Mouse (Mus musculus) thymus, postnatal 4 days (tissue): ENCODE measurements at regions not wholly inside any gene's neighbourhood (a gene's known extent, or its start where the extent isn't known, plus 50 kb on each side); places are given as distances from the start of the nearest gene placed in this dataset.
"Not testable (repeated sequence)": the region's sequence is repeated elsewhere in the genome, so short reads cannot be mapped to it uniquely, and the experiment has no call there.

Source experiments
- DNase-seq: peaks from one replicate; pipeline ENCODE4 v3.0.0; 2021

DNA sequence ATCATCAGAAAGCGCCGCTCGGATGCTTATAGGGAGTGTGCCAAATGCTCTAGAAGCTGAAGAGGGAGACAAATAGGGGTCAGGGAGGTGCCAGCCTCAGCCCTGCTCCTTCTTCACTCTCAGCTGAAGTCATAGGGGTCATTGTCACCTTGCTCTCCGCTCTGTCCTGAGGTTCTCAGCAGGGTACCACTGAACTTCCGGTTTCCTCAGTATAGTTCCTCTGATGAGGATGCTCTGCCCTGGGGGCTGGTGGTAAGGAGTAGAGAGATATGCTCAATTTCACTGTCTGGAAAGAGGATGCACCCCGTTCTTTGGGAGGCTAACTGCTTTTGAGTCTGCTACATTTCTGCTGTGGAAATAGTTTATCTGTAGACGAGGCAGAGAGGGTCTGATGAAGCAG, 211.4 kb downstream of the Zfp619 start:
- no peak for DNase-seq

DNA sequence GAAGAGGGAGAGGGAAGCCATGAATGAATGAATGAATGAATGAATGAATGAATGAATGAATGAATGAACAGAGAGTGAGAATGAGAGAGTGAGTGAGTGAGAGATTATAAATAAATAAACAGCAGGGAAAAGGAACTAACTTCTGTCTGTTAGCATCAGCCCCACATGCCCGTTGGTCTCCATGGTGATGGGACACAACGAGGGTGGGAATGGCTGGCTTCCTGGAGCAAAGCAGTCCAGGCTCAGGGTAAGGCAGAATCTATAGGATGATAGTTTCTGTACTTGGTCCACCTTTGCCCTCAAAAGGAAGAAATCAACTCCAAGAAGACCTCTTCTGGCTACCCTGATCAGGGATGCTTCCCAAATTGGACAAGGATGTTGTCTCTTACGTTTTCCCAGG, 212.2 kb downstream of the Zfp619 start:
- DNase-seq: no peak

DNA sequence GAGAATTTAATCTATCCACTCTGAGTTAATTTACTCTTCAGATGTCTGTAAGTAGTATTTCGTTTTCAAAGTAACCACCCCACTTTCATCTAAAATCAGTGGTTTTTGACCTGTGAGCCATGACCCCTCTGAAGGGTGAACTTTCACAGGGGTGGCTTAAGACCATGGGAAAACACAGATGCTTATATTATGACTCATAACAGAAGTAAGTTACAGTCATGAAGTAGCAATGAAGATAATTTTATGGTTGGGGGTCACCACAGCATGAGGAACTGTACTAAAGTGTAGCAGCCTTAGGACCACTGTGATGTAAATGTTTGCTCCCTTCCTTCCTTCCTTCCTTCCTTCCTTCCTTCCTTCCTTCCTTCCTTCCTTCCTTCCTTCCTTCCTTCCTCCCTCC, 215.2 kb downstream of the Zfp619 start:
- no peak for DNase-seq

DNA sequence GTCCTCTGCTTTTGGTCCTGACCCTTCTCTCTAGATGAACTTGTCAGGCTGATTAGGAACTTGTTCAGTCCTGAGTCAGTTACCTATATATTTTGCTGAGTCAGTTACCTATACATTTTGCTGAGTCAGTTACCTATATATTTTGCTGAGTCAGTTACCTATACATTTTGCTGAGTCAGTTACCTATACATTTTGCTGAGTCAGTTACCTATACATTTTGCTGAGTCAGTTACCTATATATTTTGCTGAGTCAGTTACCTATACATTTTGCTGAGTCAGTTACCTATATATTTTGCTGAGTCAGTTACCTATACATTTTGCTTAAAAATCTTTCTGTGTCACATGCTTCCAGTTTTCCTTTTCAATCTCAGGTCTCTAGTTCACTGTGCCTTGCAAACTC, 230.8 kb downstream of the Zfp619 start:
- not testable (repeated sequence) for DNase-seq

DNA sequence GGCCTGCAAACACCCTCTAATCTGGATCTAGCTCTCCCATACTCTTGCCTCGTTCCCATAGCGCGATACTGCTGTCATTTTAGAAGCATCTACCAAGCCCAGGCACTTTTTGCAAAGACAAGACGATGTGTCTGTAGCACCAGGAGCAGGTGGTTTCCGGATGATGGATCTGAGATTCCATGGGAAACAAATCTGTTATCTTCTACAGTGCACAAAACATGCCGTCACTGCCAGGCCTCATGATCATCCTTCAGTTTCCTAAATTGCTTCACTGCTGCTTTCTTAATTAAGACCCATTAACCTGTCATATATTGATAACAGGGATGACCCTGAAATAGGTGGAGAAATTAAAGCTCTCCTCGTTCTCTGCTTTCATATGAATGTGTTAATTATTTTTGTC, 232.9 kb downstream of the Zfp619 start:
- no peak for DNase-seq

DNA sequence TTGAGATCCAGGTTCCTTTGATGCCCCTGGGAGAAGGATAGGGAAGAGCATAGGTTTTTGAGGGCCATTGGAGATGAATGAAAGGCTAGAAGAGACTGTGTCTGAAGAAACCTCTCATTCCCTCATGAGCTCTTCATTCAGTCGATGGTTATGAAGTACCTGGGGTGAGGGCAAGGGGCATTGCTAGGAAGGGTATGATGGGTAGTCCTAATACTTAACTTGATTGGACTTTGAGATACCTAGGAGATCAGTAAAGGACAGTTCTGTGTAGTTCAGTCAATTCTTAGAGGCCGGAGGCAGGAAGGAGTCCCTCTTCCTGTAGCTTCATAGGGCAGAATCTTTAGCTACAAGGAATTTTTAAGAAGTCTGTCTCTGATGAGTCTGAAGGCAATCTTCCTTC, 246.8 kb downstream of the Zfp619 start:
- DNase-seq: no peak

DNA sequence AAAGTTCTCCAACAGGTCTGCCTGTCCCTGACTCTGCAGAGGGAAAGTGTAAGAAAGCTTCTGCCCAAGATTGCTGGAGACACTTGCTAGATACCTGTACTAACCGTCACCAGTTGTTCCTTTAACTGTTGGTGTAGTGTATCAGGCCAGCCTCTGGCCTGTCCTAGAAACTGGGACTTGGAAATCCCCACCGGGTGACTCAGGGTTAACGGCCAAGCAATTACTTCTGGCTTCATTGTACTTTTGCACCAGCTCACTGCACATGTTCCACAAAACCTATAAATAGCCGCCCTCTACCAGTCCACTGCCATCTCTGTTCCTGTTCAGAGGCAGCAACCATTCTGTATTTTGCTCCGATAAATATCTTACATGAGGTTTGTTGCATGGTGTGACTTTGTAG, 247.5 kb downstream of the Zfp619 start:
- DNase-seq: no peak

DNA sequence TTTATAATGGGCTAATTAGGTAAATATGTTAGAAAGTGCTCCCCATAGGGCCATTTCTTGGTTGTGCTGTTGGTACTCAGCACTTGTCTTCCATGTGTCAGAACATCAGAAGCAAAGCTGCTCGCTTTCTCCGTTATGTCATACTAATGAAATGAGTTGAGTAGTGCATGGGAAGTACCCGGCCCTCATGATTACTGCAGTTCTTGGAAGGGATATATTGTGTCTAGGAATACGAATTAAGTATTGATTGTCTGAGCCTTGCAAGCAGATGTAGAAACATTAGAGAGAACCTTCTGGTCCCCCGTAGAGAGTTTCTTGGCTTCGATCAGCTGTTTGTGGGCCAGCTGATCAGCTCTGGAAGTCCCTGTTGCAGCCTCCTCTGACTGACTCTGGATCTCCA, 255.7 kb downstream of the Zfp619 start:
- DNase-seq: no peak

DNA sequence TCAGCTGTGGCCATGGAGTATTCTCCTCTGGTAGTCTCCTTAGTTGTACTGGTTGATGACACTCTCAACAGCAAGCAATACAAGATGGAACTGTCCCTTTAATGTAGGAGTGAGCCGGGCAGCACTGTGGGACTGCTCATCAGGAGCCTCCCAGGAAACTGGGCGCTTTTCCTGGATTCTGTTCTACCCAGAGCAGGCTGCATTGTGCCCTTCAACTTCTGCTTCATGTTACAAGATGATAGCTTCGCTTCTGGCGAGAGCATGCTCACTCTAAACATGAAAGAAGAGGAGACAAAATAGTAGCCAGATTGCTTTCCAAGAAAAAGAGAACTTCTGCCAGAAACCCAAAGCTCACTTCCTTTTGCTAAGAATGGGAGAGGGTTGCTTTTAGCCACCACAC, 271.8 kb downstream of the Zfp619 start:
- no peak for DNase-seq

DNA sequence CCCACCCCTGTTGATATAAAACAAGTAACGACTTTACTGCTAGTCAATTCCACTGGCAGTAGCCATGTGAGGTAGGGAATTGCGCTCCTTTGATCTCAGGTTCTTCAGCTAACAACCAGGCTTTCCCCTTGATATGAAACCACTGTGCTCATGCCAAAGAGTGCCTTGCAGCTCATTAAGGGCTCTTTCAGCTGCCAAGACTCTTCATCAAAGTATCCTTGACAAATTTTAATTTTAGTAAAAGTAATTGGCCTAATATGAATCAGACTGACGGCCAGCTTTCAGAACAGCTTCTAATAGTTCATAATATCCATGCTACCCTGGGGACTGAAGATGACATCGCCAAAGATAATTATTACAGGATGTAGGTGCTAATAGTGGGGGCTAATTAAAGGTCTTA, 272.3 kb downstream of the Zfp619 start:
- DNase-seq: no peak

DNA sequence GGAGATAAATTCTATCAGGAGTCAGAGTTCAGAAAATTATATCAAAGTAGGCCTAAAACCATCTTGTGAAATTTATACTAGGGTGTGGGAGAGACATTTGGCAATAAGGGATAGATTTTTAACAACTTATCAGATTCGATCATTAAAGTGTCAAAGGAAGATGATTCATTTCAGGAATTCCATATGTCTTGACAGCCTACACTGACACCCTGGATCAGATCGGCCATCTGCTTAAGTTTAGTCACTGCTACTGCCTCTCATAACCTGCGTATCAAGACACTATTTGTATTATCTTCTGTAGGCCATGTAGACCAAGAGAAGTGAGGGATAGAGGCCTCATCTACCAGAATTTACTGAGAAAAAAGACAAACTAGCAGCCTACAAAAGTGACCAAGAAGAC, 277.2 kb downstream of the Zfp619 start:
- no peak for DNase-seq

DNA sequence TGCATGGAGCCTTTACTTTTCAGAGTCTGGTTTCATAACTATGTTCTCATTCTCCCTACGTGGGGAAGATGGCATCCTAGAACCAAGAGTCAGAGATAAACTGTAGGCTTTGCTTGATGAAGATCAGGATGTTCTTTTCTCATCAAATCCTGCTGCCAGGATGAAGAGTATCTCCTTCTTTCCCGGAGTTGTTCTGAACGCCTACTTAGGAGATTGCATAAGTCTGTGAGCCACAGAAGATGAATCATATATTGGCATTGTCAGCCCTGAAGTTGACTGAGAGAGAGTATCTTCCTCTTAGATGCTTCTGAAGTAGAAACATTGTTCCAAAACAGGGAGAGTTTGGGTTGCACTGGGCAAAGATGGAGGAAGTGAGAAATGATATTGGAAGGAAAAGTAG, 286.7 kb downstream of the Zfp619 start:
- DNase-seq: no peak

DNA sequence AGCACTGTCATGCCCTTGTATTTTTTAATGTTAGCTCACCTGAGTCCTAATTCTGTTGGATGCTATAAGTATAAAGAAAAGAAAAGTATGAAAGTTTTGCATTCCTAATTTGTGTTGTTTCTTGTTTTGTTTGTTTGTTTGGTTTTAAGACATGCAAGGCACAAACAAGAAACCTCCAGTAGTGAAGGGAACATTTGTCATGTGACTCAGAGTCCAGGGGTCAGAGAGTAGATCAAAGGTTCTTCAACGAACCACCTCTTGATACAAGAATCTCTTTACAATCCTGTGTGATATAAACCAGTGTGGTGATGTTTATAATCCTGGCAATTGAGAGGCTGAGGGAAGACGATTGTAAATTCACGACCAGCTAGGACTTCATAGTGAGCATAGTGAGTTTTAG, 300.5 kb downstream of the Zfp619 start:
- no peak for DNase-seq

DNA sequence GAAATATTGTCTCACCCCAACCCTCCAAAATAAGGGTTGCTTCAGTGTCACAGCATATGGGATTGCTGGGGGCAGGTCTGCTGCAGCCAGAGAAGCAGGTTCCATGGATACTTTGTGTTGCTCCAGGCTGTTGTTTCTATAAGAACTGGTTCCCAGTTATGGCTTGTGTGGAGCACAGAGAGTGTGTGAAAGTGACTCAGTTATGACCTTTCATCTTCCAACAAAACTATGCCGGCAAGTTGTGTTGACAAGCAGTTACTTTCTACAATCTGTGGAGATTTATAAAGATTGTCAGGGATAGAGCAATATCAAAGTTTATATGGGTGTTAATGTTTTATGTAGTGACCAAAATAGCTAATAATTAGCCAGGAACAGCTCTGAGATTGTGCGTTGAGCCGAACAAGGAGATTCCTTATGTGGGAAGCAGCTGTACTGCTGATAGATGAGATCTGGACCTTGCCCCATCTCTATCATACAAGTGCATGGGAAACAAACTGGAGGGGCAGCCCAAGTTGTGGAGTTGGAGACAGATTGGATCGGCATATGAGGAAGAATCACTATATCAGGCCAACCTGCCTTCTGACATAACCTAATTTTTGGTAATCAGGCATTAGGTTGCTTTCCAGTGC, 305.1 kb downstream of the Zfp619 start:
- no peak for DNase-seq

DNA sequence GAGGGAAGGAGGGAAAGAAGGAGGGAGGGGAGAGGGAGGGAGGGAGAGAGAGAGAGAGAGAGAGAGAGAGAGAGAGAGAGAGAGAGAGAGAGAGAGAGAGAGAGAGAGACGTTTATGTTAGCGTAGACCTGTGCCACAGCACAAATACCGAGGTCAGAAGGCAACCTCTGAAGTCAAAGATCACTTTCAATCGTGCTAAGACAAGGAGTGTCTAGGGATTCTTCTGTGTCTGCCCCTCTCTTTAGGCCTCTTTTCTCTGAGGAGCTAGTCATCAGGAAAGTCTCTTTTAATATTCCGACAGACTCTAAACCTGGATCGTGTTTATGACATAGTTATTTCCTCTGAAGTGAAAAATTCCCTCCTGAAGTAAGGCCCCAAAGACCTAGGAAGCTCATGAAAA, 310.8 kb downstream of the Zfp619 start:
- DNase-seq: no peak

DNA sequence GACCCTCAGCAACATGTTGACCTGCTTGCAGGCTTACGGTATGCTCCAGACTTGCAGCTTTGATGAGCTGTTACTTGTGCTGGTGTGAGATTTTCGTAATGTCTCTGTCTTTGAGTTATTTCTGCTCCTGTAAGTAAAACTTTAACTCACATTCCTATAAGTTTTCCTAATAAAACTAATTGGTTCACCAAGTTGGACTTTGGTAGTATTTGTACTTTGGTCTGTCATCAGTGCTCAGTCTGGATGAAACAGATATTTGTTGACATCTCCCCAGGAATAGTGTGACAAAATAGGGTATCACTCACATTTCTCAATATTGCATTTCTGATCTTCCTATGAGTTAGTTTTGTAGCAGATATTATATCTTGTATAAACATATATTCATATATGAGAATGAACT, 313.3 kb downstream of the Zfp619 start:
- no peak for DNase-seq

DNA sequence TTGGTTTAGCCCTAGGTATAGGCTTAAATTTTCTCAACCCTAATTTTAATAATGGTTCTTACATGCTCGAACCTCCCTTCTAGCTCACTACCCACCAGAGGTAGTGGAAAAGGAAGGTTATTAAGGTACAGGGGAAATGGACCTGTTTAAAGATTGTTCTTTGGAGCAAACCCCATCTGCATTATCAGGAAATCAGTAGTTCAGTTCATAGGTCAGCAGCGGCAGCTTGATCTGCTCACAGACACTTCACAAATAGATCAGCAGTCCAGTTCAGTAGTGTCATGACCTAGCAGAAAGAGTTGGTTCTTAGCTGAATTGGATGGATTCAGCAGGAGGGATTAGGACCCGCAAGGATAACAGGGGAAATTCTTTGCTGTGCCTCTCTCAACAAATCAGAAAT, 324.4 kb downstream of the Zfp619 start:
- no peak for DNase-seq

DNA sequence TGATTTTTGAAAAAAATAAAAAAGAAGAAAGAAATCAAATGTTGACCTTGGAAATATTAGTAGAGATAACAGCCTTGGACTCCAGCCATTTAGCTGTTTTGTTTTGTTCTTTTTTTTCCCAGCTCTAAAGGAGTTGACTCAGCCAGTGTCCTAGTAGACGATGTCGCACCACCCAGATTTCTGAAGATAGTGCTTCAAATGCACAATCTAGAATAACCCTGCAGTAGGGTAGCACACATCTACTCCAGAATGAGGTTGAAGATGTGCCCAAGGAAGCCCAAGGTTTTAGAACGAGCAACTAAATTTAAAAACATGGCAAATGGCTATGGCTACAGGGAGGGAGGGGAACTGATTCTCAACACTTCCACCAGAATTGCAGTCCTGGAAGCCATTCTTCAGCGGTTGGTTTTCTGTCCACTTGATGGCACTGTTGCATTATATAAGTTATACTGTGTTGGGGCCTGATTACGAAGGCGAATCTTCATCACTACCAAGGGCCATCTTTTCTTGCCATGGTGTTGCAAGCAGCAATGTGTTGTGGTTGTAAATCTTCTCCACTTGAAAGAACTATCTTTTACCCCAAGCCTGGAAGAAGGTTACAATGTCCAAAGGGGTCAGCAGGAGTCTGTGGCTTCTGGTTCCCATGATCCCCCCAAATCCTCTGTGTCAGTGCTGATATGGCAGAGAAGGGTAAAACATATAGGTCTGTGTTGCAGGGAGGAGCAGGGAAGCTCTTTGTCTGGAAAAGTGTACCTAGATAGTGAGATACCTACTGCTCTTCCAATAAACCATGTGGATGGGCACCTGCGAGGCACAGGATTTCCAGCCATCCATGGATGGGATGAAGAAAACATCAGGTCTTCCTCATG, 330.6 kb downstream of the Zfp619 start:
- DNase-seq: no peak

DNA sequence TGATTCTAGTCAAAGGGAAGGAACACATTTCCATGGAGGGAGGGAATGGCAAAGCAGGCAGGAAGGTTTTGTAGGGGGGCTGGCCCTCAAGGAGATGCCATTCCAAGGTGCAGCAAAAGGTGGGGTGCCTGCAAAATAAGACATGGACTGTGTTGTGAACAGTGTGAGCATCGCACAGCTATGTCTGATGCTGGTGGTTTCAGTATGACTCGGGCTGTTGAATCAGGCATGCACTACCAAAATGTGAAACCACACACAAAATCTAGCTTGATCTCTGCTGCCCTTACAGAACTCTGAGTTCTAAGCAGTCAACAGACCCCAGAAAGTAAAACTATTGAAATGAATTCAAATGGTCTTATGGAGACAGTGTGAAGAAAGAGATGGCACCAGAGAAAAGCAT, 339.7 kb downstream of the Zfp619 start:
- no peak for DNase-seq

DNA sequence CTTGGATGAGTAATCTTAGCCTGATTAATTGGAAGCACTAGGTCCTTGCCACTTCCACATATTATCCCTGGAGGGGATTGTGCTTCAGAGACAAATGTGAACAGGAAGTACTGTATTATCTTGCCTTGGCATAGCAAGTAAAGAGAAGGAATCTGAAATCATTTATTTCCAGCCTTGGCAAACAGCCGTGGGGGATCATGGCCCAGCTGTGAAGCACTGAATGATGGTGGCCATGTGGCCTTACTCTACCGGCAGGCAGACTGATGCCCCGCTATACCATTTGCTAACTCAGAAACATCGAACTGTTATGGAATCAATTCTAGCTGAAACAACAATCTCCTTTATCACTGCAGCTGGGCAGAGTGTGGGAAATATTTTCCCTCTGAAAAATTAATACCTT, 345.3 kb downstream of the Zfp619 start:
- no peak for DNase-seq

DNA sequence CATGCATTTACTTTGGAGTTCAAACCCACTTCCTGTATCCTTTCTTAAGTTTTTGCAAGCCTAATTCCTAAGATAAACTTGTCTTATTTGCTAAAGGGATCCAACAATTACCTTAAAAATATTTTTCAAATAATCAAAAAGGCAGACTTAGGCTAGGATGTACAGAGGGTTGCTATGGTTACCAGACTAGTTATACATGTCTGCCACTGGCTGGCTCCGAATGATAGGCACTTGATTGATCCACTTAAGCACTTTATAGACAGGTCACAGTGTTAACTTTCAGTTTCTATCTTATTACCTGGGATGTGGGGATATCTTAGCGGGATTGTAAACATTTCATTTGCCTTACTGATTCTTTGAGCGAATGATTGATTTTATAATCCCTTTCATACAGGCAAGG, 346.6 kb downstream of the Zfp619 start:
- DNase-seq: no peak

DNA sequence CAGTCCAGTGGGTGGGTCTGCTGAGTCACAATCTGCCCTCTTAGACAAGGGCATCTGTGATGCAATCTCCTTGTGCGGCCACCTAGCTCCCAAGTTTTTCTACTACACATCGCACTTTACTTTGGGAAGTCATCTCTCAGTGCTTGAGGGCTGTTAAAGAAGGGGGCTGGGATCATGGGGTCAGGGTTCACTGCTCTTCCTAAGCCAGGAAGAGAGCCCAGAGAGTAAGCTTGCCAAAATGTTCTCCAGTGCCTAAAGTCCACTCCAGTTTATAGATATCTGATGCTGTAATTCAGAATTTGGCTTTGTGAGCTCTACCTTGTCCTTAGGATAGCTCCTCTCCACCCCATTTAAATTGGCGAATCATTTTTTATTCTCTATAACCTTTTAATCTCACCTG, 347.2 kb downstream of the Zfp619 start:
- no peak for DNase-seq

DNA sequence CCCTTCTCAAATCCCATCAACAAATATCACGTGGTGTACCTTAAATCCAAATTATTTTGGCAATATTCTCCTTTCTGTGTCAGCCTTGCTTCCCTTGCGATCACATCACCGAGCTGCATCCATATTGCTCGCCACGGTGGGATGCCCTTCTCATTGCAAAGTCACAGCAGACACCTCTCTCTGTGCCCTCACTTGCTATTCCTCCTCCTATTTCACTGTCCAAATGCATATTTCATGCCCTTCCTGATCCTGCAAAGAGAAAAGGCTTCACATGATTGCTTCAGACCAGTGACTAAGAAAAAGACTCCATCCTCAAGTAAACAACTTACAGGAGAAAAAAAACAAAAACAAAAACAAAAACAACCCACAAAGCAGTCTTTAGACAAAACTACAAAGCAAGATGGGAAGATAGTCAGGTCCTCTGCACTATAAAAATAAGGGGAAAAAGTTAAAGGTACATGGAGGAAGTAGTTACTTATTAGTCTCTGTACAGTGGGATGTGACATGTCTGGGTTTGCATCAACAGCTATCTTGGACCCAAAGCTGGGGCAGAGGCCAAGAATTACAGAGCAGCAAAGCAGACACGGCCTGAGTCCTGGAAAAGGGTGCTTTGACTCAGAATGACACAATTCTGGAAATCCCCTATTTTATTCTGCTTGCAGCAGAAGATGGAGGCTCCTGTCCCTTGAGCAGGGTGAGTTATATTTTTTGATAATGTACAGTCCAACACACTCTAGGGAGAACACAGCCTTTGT, 349.3 kb downstream of the Zfp619 start:
- no peak for DNase-seq

DNA sequence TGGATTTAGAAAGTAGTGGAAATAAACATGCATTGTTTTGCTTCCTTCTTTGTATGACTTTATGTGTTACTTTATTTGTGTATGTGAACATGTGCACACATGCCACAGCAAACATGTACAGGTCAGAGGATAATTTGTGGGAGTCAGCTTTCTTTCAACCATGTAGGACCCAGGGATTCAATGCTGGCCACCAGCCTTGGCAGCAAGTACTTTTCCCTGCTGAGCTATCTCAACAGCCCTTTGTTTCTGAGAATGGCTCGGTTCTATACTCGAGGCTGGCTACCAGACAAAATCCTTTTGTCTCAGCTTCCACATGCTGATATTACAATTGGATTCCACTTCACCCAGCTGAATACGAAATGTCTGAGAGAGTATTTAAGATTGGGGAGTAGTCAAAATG, 349.9 kb downstream of the Zfp619 start:
- DNase-seq: no peak
